Mouse (Mus musculus): ENCODE data around the gene Xylt2. TPM values are rescaled to one million over a fixed set of nuclear protein-coding genes. Genes with fewer than 3 reads are reported as not detected.

Gene Xylt2
- polyA plus RNA-seq, 1 experiment: 13.4 TPM

GRCm38 (mm10) chr11:94632988-94633387 is 44.3 kb downstream of the Xylt2 start:
- no peak for TF ChIP-seq GATA1 (IDR thresholded peaks at IDR 0.05; ENCODE audit: low read length)

- TF ChIP-seq GATA1 (IDR thresholded peaks at IDR 0.05; ENCODE audit: low read length): no peak
Observed at GRCm38 (mm10) chr11:94631969-94632368, 45.3 kb downstream of the Xylt2 start.

- TF ChIP-seq GATA1 (IDR thresholded peaks at IDR 0.05; ENCODE audit: low read length): no peak
Observed at GRCm38 (mm10) chr11:94630199-94631011, 46.9 kb downstream of the Xylt2 start.

GRCm38 (mm10) chr11:94629884-94630198 is 47.5 kb downstream of the Xylt2 start:
- no peak for TF ChIP-seq GATA1 (IDR thresholded peaks at IDR 0.05; ENCODE audit: low read length)

DNA sequence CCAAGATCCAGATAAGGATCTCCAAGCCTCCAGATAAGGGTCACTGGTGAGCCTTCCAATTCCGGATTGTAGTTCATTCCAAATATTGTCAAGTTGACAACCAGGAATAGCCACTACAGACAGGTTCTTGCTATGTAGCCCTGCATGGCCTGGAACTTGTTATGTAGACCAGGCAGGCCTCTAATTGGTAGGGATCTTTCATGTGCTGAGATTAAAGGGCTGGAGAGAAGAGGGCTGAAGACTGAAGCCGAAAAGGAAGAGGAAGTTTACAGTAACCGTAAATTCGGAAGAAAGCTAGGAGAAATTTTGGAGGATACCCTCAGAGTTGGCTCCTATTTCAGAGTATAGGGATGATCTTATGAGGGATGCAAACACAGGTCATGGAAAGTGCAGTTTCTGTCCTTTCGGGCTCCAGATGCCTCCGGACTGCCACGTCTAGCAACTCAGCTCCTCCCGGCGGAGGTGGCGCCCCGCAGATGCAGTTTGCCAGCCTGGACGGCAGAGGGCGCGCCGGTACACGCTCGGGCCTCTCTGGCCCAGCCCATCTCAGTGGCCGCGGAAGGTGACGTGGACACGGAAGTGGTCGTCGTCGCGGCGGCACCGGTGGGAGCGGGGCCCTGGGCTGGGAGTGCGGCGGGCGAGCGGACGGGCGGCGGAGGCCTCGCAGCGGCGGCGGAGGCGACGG is 48.0 kb downstream of the Xylt2 start, which contains the start of gene Lrrc59:
TSS of gene Lrrc59 (plus strand) at position 569 of the 685 bp plus-strand sequence.
- TF ChIP-seq GATA1 (IDR thresholded peaks at IDR 0.05; ENCODE audit: low read length): no peak

DNA sequence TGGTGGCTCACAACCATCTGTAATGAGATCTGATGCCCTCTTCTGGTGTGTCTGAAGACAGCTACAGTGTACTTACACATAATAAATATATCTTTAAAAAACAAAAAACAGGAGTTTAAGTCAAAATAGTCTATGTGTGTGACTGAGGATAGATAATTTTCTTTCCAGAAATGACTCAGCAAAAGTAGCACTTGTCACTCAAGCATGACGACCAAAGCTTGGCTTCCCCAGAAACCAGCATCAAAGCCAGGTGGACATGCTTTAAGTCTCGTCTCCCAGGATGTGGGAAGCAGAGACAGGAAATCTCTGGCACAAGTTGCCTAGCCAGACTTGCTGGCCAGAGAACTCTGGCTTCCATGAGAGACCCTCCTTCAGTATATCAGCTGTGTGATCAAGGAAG is 55.2 kb downstream of the Xylt2 start:
- no peak for TF ChIP-seq GATA1 (IDR thresholded peaks at IDR 0.05; ENCODE audit: low read length)

DNA sequence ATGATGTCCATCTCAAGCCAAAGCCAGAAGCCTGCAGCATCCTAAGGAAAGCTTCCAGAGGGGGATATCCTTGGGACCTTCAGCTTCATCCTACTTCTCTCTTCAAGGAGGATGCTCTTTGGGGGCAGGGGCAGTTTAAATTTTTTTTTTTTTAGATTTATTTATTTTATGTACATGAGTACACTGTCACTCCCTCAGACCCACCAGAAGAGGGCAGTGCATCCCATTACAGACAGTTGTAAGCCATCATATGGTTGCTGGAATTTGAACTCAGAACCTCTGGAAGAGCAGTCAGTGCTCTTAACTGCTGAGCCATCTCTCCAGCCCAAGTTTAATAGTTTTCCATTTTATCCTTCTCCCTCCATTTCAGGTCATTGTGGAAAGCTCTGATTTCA is 55.9 kb downstream of the Xylt2 start:
- TF ChIP-seq GATA1 (IDR thresholded peaks at IDR 0.05; ENCODE audit: low read length): no peak

- no peak for TF ChIP-seq GATA1 (IDR thresholded peaks at IDR 0.05; ENCODE audit: low read length)
Observed at GRCm38 (mm10) chr11:94620766-94621457, 56.4 kb downstream of the Xylt2 start.

DNA sequence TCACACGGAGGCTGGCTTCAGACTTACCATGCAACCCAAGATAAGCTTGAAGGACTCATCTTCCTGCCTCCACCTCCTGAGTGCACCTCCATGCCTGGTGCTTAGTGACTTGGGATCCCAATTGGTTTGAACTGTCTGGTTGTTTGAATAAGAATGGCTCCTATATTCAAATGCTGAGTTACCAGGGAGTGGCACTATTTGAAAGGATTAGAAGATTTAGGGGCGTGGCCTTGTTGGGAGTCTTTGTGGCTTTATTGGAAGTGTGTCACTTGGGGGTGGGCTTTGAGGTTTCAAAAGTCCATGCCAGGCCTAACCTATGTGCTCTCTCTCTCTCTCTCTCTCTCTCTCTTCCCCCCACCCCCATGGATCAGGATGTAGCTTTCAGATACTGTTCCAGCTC is 59.7 kb downstream of the Xylt2 start:
- no peak for TF ChIP-seq GATA1 (IDR thresholded peaks at IDR 0.05; ENCODE audit: low read length)

DNA sequence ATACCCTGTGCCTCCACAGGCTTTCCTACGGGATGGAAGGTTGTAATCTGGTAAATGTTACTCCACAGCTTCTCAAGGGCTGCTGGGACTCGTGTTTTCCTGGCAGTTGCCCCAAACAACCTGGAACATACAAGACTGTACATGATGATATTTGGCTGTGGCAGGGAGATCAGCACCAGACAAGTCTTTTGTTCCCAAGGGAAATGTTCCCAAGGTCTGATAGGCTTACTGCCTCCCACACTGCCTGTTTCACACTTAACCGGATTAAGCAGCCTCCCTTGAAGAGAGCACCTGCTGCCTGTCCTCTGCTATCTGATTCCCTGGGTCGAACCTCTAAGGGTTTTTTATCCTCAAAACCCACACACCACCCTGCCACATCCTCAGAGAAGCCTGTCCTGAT is 61.8 kb downstream of the Xylt2 start:
- no peak for TF ChIP-seq GATA1 (IDR thresholded peaks at IDR 0.05; ENCODE audit: low read length)

- TF ChIP-seq GATA1 (IDR thresholded peaks at IDR 0.05; ENCODE audit: low read length): no peak
Observed at GRCm38 (mm10) chr11:94614603-94615002, 62.7 kb downstream of the Xylt2 start.

Other genes with a start within 250 kb of the Xylt2 start
- not detected in 2 replicates for gene Cacna1g, start 203.3 kb downstream of the Xylt2 start, polyA plus RNA-seq (2012)
- not detected in 2 replicates for gene Spata20, start 191.3 kb downstream of the Xylt2 start, polyA plus RNA-seq (2012)
- gene Epn3, start 177.5 kb downstream of the Xylt2 start, polyA plus RNA-seq (2012): not detected in 2 replicates
- gene Mycbpap, start 155.8 kb downstream of the Xylt2 start, polyA plus RNA-seq (2012): not detected in 2 replicates
- gene Rsad1, start 128.3 kb downstream of the Xylt2 start, polyA plus RNA-seq (2012): 7.4 and 9.0 TPM in 2 replicates
- gene Chad, start 112.5 kb downstream of the Xylt2 start, polyA plus RNA-seq (2012): not detected in 2 replicates
- 0.08 and 0.17 TPM in 2 replicates for gene Acsf2, start 75.6 kb downstream of the Xylt2 start, polyA plus RNA-seq (2012)
- gene Lrrc59, start 47.7 kb downstream of the Xylt2 start, polyA plus RNA-seq (2012): 189 and 198 TPM in 2 replicates
- 108 and 114 TPM in 2 replicates for gene Mrpl27, start 23.7 kb downstream of the Xylt2 start, polyA plus RNA-seq (2012)
- 31.3 and 44.4 TPM in 2 replicates for gene Eme1, start 23.6 kb downstream of the Xylt2 start, polyA plus RNA-seq (2012)
- gene Gm11541, start 27.0 kb upstream of the Xylt2 start, polyA plus RNA-seq (2012): not detected in 2 replicates
- gene Cdc34b, start 64.3 kb upstream of the Xylt2 start, polyA plus RNA-seq (2012): 0.06 and 0.12 TPM in 2 replicates
- not detected in 2 replicates for gene Tmem92, start 105.2 kb upstream of the Xylt2 start, polyA plus RNA-seq (2012)

Measured in G1E-ER4 (cell line).